ENCODE assay signal across 7 mouse cellular contexts in genomic region chr2:118038859-118039818, GRCm38 (mm10).
DNase-seq lines count a peak whose midpoint lies in the region; ATAC-seq lines count a peak whose summit lies in the region.

No protein-coding gene starts in this region.

- H3K4me3 ChIP-seq in heart, embryonic 13.5 days, result no peak overlapping the region
- H3K4me3 ChIP-seq in midbrain, embryonic 16.5 days (ENCODE audit: low read depth, low read length), result no peak overlapping the region

- WGBS in heart, embryonic 13.5 days, result 48% methylated on average over 16 of the region's 16 CpGs
- 89% methylated on average over 16 of the region's 16 CpGs for whole genome bisulfite sequencing in midbrain, embryonic 16.5 days

- no peaks in the 10 kb centered on the region for H3K27me3 ChIP-seq in heart, embryonic 13.5 days (replicated peaks)
- H3K27me3 ChIP-seq in midbrain, embryonic 16.5 days (ENCODE audit: control insufficient read depth, insufficient read depth, low read depth, low read length), result no peaks in the 10 kb centered on the region

- ATAC-seq in heart, embryonic 13.5 days (ENCODE audit: extremely low read depth, insufficient number of reproducible peaks, low FRiP score, low TSS enrichment), result peak; percentile 59; the same call in 1 of the 2 replicates
- ATAC-seq in midbrain, embryonic 16.5 days, result no peak
- ATAC-seq in erythroid progenitor cell, adult 5-6 weeks (replicated peaks; ENCODE audit: low FRiP score, poor library complexity, severe bottlenecking), result no peak

- no peaks in the 10 kb centered on the region for H3K9me3 ChIP-seq in heart, embryonic 13.5 days
- H3K9me3 ChIP-seq in midbrain, embryonic 16.5 days (replicated peaks; ENCODE audit: control insufficient read depth, low read length, poor library complexity, severe bottlenecking), result no peaks in the 10 kb centered on the region

- H3K27ac ChIP-seq in heart, embryonic 13.5 days (replicated peaks), result peak overlapping the region; percentile 69
- H3K27ac ChIP-seq in midbrain, embryonic 16.5 days (ENCODE audit: low read length), result no peak overlapping the region

- H3K4me1 ChIP-seq in heart, embryonic 13.5 days, result peaks cover 25% of the 10 kb centered on the region
- no peaks in the 10 kb centered on the region for H3K4me1 ChIP-seq in midbrain, embryonic 16.5 days (ENCODE audit: control insufficient read depth, insufficient read depth, low read length)

- peak; percentile 21 for DNase-seq in R1 (ENCODE audit: low read depth, low spot score)
- DNase-seq in adrenal gland, postnatal 25 days, result peak; percentile 23
- peak; percentile 69 to 79 for DNase-seq in kidney, postnatal 4 days
- peak; percentile 37 for DNase-seq in right cerebral cortex, adult 18-20 months

- H3K9ac ChIP-seq in heart, embryonic 13.5 days, result no peak overlapping the region
- H3K9ac ChIP-seq in midbrain, embryonic 16.5 days (ENCODE audit: low read depth, low read length), result no peak overlapping the region

- no peaks in the 10 kb centered on the region for H3K36me3 ChIP-seq in heart, embryonic 13.5 days
- no peaks in the 10 kb centered on the region for H3K36me3 ChIP-seq in midbrain, embryonic 16.5 days (ENCODE audit: control insufficient read depth, insufficient read depth, low read length)

- no peak overlapping the region for H3K4me2 ChIP-seq in heart, embryonic 13.5 days
- no peak overlapping the region for H3K4me2 ChIP-seq in midbrain, embryonic 16.5 days (ENCODE audit: low read length)

Comparison
In these comparisons a context has a peak if more than half of its experiments do, and no peak if none do; other contexts are left out.
1. DNase-seq: peak in every context shown above with its lines; median percentile 74 in kidney, postnatal 4 days; 37 in right cerebral cortex, adult 18-20 months; 23 in adrenal gland, postnatal 25 days; 21 in R1.